Mouse (Mus musculus) olfactory bulb, adult 2 months (tissue): ENCODE results near the gene Acox3.
"Not testable (repeated sequence)": the region's sequence is repeated elsewhere in the genome, so short reads cannot be mapped to it uniquely, and the experiment has no call there.

Experiments used
- CTCF ChIP-seq: fragments of 200-500 bp; IDR thresholded peaks from 2 replicates; pipeline ENCODE4 v1.5.1; 2012; ENCODE audit warnings: low read depth, mild to moderate bottlenecking, low read length, moderate library complexity; ENCODE audit not compliant: insufficient read depth
- POLR2A ChIP-seq: fragments of 200-500 bp; IDR thresholded peaks from 2 replicates; pipeline ENCODE4 v1.6.1; 2012; ENCODE audit warnings: mild to moderate bottlenecking, low read depth, low read length, moderate library complexity; ENCODE audit not compliant: insufficient read depth

GRCm38 (mm10) chr5:35584259-35584658, 1.4 kb downstream of the Acox3 start:
- not testable (repeated sequence) for TF ChIP-seq CTCF, POLR2A
